Mouse (Mus musculus) 416B (cell line): ENCODE measurements around the gene Fam229a.

Source experiments
- DNase-seq: peaks from one replicate; pipeline ENCODE4 v3.0.0; 2011; ENCODE audit warnings: low read depth

Fam229a gene

DNA sequence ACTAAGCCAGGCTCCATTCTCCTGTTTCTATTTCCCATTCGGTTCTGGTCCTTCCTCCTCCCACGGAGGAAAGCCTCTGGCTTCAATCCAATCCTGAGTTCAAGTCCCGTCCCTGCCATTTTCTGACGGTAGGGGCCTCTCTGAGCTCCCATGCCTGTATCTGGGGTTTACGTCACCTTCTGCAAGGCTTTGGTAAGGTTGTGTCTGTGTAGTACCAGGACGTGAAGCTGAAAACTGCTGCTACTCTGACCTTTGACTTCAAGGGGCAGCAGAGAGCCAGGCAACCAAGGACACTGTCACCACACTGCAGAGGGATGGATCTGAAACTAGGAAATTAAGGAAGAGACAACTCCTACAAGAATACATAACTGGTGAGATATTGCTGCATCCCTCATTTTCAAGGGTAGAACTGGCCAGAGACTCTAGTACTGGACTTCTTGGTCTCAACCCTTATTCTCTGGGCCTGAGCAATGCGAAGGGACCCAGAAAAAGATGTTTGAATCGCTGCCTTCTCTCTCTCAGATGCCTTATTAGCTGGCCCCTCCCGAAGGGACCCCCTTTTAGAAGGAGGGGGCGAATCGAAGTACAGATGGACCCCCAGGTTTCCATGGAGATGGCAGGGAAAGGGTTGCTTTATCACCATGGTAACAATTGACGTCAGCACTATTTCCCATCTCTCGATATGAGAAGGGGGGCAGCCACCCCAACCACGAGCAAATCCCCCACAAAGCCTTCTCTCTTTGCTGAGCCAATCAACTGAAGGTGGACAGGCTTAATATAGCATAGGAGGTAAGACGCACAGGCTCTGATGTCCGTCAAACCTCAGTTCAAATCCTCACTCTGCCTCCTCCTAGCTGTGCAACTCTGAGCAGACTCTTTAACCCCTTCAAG, 4.9 kb downstream of the Fam229a start:
- peak; percentile 87 for DNase-seq

GRCm38 (mm10) chr4:129496631-129497030, 5.6 kb downstream of the Fam229a start:
- peak; percentile 63 for DNase-seq

DNA sequence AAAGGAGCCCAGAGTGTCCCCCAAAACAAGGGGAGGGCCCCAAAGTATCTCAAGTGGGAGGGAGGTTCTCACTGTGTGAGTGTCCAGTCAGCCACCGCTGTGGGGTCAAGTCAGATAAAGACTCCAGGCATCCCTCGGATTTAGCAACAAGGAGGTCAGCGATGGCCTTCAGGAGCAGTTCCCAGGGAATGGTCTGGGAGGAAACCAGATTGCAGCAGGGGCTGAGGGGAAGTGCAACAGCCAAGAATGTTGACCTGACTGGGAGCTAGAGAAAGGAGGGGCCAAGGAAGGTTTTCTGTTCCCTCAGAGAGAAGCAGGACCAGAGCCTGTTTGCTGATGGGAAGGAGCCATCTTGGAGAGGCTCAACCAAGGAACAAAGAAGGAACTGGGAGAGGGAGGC, 8.0 kb downstream of the Fam229a start:
- no peak for DNase-seq

DNA sequence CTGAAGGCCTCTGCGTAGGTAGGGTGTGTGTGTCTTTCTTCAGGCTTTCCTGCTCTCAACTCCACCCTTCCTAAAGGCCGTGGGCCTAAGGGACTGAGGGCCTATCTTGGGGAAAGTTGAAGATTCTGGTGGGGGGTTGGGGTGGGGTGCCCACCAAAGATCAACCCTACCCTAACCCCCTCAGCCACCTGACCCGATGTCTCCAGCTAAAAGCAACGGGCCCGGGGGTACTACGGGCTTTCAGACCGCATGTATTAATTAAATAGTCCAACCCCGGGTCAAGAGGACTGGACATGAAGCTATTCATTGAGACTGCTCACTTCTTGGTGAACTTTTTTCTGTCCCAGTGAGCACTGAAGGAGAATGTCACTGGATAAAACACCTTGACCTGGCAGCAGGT, 9.0 kb downstream of the Fam229a start:
- no peak for DNase-seq

GRCm38 (mm10) chr4:129500607-129501566, 9.9 kb downstream of the Fam229a start:
- peak; percentile 91 for DNase-seq

DNA sequence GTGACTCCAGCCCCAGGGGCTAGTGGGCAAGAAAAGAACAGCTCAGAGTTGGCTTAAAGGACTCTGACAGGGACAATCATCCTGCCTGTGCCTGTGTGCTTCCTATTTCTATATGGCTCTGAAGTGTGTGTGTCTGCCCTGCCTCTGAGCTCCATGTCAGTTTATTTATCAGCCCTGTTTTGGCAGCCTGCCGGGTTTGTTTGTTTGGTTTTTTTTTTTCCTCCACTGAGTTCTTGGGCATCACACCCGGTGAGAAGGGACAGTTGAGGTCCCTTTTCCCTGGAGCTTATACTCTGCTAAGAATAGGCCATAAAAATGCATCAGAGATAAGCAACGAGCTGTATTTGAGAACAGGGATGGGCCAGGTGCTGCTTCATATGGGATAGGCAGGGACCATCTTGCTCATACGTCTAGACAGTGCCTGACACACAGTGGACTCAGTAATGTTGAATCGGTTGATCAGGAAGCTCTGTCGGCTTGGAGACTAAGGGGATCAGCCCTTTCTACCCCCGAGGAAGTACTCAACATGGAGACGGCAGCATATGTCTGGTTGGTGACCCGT, 11.4 kb downstream of the Fam229a start:
- DNase-seq: no peak

- DNase-seq: peak; percentile 80
Observed at GRCm38 (mm10) chr4:129502901-129503444, 12.0 kb downstream of the Fam229a start.

DNA sequence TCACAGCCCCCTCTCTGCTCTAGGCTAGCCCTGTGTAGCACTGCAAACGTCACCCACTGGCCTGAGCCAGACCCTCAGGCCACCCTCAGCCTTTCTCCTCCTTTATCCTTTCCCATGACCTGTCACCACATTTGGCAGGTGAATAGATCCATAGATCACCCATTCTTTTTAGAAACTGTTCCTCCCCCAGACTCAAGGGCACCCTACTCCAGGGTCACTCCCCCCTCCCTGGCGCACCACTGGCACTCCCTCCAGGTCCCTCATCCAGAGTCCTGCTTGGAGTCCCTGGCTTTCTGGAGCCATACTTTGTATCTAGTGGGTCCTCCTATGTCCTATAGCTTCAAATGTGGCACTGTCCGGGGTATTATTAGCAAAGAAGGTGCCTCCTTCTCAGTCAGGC, 14.5 kb downstream of the Fam229a start:
- DNase-seq: no peak

GRCm38 (mm10) chr4:129507434-129508236, 16.6 kb downstream of the Fam229a start:
- DNase-seq: no peak

GRCm38 (mm10) chr4:129508237-129508515, 17.2 kb downstream of the Fam229a start:
- no peak for DNase-seq

GRCm38 (mm10) chr4:129508834-129509600, 18.0 kb downstream of the Fam229a start:
- no peak for DNase-seq

- no peak for DNase-seq
Observed at GRCm38 (mm10) chr4:129509650-129510049, 18.7 kb downstream of the Fam229a start.

DNA sequence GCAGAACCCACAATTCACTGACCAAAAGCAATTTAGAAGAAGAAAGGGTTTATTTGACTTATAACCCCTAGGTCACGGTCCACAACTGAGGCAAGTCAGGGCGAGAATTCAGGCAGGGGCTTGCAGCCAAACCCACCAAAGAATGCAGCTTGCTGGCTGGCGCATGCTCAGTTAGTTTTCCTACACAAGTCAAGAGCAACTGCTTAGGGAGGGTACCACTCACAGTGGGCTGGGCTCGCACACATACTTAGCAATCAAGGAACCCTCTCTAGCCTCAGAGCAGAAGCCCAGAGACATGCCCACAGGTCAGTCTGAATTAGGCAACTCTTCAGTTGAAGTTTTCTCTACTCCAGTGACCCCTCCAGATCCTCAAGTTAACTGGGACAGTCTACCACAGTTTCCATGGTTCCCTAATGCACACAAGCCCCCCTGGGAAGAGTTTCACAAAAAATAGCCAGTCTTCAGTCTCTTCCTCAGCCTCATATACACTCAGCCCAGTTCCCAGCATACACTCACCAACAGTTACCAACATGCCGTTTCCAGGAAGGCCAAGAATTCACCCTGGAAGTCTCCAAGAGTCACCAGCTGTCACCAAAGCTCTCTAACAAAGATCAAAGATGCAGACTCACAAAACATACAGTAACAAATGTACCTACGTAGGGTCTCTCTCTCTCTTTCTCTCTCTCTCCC, 19.9 kb downstream of the Fam229a start:
- no peak for DNase-seq

DNA sequence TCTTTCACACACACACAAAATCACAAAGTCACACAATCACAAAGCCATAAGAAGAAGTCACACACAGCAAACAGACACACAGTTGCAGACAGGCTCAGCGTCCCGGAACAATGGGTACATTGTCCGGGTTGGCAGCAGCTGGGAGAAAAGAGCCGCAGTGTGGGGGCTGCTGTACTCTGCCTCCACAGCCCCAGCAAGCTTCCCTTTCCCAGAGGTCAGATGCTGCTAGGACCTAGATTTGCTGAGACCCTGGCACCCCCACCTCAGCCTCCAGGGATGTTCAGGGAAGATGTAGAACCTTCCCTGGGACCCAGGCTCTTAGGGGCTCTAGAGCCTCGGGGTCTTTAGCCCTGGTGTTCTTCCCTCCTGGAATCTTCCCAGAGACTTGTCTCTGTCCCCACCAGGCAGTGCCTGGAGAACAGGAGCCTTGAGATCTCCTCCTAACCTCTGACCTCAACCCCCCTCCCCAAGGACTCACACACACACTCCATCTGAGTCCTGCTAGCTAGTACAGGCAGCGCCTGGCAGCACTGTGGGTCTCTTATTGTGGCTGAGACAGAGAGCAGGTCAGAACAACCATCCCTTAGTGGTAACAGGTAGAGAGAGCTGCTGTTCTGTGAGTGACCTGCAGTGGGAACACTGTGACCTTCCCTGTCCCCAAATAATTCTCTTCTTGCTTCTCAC, 20.6 kb downstream of the Fam229a start:
- no peak for DNase-seq

DNA sequence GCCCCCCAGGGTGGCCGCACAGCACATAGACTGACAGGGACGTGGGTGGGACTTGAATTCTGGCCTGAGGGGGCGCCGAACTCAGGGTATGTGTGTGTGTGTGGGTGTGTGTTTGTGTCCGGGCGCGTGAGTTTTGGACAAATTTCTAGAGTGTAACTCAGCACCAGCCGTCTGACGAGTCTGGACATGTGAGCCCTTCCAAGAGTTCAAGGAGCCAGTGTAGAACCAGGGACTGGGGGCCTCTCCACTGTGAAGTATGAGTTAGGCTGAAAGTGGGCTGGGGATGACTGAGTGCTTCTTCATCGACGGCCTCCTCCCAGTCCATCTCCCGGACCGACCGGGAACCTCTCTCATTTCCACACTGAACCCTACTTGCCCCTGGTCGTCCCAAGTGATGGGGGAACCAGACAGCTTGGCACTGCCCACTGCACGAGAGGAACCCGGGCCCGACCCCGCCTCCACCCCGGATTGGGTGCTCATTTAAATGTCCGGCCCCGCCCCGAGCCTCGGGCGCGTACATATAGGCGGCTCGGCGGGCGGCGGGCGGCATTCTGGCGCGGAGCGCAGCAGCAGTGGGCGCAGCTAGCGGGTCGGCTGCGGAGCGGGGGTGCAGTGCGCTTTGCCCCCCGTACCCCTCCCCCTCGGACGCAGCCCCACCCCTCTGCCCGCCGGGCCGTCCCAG, 22.2 kb downstream of the Fam229a start, which contains the start of gene Marcksl1:
TSS of gene Marcksl1 (plus strand) at position 496 of the 682 bp plus-strand sequence.
- DNase-seq: peak; percentile 87

DNA sequence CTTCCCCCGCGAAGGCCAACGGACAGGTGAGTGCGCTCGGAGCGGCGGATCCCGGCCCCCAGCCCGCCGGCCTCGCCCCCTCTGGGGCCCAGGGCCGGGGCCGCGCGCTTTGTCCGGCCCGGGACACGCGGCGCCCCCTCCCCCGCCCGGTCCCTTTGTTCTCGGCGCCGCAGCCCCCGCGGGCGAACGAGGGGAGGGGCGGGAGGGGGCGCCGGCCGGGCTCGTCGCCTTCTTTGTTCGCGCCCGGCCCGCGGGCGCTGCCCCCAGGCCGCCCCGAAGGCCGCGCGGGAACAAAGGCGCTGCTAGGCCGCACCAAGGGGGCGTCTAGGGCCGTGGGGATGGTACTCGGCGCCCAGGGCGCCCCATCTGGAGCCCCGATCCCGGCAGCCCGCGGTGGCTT, 22.9 kb downstream of the Fam229a start:
- DNase-seq: no peak

- peak; percentile 64 for DNase-seq
Observed at GRCm38 (mm10) chr4:129514300-129514898, 23.4 kb downstream of the Fam229a start.

DNA sequence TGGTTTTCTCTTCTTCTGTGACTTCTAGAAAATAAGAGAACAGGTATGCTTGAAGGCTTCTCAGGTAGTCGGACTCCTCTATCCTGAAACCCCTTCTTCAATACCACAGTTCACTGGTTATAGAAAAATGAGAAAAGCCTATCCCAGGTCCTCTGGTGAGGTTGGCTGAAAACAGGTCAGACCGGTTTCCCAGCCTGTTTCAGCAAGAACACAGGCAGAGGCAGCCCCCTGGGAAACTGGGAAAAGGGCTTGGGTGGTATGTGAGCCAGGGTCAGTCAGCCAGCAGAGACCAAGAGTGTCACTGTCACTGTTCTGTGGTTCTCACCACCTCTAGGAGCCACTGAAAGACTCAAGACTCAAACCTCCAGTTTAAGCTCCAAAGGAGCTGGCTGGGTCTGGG, 25.9 kb downstream of the Fam229a start:
- DNase-seq: no peak
